Mouse (Mus musculus): ENCODE data around the gene Hdac1.

The Hdac1 gene

DNA sequence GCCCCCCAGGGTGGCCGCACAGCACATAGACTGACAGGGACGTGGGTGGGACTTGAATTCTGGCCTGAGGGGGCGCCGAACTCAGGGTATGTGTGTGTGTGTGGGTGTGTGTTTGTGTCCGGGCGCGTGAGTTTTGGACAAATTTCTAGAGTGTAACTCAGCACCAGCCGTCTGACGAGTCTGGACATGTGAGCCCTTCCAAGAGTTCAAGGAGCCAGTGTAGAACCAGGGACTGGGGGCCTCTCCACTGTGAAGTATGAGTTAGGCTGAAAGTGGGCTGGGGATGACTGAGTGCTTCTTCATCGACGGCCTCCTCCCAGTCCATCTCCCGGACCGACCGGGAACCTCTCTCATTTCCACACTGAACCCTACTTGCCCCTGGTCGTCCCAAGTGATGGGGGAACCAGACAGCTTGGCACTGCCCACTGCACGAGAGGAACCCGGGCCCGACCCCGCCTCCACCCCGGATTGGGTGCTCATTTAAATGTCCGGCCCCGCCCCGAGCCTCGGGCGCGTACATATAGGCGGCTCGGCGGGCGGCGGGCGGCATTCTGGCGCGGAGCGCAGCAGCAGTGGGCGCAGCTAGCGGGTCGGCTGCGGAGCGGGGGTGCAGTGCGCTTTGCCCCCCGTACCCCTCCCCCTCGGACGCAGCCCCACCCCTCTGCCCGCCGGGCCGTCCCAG lies 29.3 kb downstream of the Hdac1 start, which contains the start of gene Marcksl1:
Gene Marcksl1 (plus strand): TSS at position 496 of the 682 bp plus-strand sequence.
- peak; percentile 87 to 93 for DNase-seq (ENCODE audit: inconsistent age in 2 of 2, low spot score in 1 of 2)

DNA sequence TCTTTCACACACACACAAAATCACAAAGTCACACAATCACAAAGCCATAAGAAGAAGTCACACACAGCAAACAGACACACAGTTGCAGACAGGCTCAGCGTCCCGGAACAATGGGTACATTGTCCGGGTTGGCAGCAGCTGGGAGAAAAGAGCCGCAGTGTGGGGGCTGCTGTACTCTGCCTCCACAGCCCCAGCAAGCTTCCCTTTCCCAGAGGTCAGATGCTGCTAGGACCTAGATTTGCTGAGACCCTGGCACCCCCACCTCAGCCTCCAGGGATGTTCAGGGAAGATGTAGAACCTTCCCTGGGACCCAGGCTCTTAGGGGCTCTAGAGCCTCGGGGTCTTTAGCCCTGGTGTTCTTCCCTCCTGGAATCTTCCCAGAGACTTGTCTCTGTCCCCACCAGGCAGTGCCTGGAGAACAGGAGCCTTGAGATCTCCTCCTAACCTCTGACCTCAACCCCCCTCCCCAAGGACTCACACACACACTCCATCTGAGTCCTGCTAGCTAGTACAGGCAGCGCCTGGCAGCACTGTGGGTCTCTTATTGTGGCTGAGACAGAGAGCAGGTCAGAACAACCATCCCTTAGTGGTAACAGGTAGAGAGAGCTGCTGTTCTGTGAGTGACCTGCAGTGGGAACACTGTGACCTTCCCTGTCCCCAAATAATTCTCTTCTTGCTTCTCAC lies 31.0 kb downstream of the Hdac1 start:
- DNase-seq (ENCODE audit: inconsistent age in 2 of 2, low spot score in 1 of 2), result no peak

DNA sequence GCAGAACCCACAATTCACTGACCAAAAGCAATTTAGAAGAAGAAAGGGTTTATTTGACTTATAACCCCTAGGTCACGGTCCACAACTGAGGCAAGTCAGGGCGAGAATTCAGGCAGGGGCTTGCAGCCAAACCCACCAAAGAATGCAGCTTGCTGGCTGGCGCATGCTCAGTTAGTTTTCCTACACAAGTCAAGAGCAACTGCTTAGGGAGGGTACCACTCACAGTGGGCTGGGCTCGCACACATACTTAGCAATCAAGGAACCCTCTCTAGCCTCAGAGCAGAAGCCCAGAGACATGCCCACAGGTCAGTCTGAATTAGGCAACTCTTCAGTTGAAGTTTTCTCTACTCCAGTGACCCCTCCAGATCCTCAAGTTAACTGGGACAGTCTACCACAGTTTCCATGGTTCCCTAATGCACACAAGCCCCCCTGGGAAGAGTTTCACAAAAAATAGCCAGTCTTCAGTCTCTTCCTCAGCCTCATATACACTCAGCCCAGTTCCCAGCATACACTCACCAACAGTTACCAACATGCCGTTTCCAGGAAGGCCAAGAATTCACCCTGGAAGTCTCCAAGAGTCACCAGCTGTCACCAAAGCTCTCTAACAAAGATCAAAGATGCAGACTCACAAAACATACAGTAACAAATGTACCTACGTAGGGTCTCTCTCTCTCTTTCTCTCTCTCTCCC lies 31.6 kb downstream of the Hdac1 start:
- DNase-seq (ENCODE audit: inconsistent age in 2 of 2, low spot score in 1 of 2), result peak in 1 of 2 experiments; percentile 28

DNA sequence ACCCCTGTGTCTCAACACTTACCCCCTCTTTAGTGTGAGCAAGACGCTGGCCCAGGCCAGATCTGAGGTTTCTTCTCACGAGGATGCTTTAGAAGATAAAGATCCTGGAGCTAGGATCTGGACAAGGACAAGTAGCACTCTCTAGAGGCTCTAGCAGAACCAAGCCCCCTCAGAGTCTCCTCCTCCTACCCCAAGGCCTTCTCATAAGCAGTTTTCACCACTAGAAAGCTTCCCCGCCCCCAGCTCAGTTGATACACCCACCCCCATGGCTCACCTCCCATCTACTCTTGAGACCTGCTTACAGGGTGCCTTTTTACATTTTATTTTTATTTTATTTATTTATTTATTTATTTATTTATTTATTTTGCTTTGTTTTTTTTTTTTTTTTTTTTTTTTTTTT lies 32.9 kb downstream of the Hdac1 start:
- no peak for DNase-seq (ENCODE audit: inconsistent age in 2 of 2, low spot score in 1 of 2)

DNA sequence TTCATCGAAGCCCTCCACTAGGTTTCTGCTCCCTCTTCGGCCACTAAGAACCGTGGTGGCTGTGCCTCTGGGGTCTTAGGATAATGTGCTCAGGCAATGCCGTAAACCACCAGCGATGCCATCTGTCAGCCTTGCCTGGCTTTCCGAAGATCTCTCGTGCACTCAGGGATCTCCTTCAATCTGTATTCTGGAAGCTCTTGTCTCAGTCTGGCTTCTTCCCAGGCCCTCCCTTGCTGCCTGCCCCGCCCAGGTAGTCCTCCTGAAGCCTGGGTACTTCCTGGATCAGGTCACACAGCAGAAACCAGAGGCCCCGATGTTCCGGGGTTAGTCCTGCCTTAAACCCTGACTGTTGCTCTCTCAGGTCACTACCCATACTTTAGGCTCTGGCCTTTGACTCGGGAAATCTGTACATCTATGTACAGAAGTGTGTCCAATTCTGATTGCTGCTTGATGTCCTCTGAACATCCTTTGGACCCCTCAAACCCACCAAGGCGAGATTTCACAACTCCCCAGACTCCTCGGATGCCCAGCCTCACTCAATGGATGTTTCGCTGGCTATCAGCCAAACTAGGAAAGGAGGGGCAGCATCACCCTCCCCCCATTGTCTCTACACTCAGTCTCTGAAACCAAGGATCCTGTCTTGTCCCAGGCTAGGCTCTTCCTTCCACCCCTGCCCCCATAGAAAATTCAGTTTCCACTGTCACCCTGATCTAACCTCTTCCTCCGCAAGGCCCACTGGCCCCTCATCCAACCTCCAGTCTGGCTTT lies 33.5 kb downstream of the Hdac1 start:
- no peak for DNase-seq (ENCODE audit: inconsistent age in 2 of 2, low spot score in 1 of 2)

DNA sequence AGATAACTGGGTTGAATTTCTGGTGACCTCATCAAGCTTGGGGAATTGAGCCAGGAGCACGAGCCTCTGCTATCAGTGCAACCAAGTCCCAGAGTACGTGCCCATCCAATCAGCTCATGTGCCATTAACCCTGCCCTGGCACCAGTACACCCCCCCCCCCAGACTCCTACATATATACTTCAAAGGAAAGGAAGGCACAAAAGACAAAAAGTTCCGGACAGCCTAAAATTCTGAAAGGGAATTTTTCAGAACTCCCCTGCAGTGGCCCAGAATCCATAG lies 34.3 kb downstream of the Hdac1 start:
- DNase-seq (ENCODE audit: inconsistent age in 2 of 2, low spot score in 1 of 2), result peak in 1 of 2 experiments; percentile 62

DNA sequence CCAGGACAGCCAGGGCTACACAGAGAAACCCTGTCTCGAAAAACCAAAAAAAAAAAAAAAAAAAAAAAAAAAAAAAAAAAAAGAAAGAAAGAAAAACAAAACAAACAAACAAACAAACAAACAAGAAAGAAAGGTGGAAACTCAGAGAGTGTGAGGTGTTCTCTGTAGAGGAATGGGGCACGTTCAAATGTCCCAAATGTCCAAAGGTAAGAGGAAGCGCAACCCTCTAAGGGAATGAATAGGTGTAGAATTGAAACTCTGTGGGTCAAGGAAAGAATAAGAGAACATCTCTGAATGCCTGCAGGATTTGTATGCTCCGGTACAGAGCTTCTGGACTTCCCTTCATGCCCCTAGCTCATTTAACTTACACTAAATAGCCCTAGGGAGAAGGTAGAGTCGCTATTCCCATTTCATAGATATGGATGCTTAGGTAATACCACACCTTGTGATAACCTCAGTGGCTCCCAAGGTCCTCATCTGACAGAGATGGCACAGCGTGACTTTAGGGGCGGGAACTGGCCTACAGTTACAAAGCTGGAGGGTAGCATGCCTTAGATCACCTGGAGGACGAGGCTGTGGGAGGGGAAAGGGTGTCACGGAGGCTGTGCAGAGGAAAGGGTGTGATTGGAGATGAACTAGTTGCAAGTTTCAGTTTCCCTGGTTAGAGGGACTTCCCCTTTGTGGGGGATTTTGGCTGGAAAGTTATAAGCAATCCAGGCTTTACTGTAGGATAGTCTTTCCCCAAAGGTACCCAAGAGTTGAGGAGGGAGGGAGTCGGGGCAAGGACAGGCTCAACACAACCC lies 34.9 kb downstream of the Hdac1 start:
- peak in 1 of 2 experiments; percentile 76 for DNase-seq (ENCODE audit: inconsistent age in 2 of 2, low spot score in 1 of 2)

DNA sequence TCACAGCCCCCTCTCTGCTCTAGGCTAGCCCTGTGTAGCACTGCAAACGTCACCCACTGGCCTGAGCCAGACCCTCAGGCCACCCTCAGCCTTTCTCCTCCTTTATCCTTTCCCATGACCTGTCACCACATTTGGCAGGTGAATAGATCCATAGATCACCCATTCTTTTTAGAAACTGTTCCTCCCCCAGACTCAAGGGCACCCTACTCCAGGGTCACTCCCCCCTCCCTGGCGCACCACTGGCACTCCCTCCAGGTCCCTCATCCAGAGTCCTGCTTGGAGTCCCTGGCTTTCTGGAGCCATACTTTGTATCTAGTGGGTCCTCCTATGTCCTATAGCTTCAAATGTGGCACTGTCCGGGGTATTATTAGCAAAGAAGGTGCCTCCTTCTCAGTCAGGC lies 37.0 kb downstream of the Hdac1 start:
- DNase-seq (ENCODE audit: inconsistent age in 2 of 2, low spot score in 1 of 2), result peak; percentile 37 to 79

DNA sequence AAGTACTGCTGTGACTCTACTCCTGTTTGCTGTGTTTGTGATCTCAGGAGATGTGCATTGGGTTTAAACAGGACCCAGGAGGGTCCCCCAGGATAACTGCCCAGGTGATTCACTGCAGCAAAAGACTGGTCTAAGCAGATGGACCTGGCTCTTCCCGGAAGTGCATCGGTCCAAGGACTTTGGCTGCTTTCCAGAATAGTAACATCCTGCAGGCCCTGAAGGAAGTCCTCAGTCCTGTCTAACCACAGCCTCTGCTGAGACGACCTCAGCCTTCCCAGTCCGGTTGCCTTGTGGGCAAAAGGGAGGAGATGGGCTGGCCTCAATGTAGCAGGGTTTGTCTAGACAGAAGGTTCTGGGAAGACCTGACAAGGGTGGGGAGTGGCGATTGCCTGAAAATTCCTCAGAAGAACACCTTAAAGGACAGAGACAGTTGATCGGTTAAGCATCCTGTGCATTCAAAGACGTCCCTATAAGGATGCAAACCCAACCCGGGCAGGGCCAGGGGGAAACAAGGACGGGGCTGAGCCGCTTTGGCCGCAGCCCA lies 39.5 kb downstream of the Hdac1 start:
- DNase-seq (ENCODE audit: inconsistent age in 2 of 2, low spot score in 1 of 2), result peak in 1 of 2 experiments; percentile 54

DNA sequence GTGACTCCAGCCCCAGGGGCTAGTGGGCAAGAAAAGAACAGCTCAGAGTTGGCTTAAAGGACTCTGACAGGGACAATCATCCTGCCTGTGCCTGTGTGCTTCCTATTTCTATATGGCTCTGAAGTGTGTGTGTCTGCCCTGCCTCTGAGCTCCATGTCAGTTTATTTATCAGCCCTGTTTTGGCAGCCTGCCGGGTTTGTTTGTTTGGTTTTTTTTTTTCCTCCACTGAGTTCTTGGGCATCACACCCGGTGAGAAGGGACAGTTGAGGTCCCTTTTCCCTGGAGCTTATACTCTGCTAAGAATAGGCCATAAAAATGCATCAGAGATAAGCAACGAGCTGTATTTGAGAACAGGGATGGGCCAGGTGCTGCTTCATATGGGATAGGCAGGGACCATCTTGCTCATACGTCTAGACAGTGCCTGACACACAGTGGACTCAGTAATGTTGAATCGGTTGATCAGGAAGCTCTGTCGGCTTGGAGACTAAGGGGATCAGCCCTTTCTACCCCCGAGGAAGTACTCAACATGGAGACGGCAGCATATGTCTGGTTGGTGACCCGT lies 40.1 kb downstream of the Hdac1 start:
- DNase-seq (ENCODE audit: inconsistent age in 2 of 2, low spot score in 1 of 2), result no peak

DNA sequence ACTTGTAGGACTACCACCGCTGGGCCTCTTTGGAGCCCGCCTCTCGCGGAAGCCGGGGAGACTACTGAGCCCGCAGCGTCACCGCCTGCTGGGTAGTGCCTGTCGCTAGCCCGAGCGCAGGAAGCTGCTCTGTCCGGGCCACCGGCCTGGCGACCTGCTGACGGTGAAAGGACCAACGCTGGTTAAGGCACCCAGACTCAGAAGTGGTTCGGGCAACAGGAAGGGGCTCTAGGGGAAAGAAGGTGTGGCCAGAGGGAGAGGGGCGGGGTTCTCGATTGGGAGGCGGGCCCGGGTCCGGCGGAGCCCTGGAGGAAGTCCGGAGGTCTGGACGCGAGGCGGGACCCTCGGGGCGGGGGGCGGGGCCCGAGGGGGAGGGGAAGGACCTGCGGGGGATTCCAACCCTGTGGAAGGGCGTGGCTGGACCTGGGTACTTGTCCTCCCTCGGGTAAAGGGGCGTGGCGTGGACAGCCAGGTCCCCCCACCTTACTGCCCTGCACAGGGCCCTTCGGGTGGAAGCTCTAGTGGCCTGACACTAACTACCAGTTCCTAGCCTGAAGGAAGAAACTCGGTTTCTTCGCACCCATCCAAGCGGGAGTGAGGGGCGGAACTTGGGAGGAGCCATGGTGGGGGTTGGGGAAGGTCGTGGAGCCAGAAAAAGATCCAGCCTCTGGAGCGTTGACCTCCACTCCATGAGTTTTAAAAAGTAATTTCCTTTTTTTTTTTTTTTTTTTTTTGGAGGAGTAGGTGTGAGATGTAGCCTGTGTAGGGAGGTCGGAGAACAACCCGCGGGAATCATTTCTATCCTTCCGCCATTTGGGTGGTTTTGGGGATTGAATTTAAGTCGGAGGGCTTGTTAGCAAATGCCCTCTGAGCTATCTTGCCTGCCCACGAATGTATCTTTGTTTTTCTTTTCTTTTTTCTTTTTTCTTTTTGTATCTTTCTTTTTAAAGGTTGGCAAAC lies 41.6 kb downstream of the Hdac1 start:
- peak; percentile 93 to 97 for DNase-seq (ENCODE audit: inconsistent age in 2 of 2, low spot score in 1 of 2)

DNA sequence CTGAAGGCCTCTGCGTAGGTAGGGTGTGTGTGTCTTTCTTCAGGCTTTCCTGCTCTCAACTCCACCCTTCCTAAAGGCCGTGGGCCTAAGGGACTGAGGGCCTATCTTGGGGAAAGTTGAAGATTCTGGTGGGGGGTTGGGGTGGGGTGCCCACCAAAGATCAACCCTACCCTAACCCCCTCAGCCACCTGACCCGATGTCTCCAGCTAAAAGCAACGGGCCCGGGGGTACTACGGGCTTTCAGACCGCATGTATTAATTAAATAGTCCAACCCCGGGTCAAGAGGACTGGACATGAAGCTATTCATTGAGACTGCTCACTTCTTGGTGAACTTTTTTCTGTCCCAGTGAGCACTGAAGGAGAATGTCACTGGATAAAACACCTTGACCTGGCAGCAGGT lies 42.5 kb downstream of the Hdac1 start:
- DNase-seq (ENCODE audit: inconsistent age in 2 of 2, low spot score in 1 of 2), result peak in 1 of 2 experiments; percentile 29

DNA sequence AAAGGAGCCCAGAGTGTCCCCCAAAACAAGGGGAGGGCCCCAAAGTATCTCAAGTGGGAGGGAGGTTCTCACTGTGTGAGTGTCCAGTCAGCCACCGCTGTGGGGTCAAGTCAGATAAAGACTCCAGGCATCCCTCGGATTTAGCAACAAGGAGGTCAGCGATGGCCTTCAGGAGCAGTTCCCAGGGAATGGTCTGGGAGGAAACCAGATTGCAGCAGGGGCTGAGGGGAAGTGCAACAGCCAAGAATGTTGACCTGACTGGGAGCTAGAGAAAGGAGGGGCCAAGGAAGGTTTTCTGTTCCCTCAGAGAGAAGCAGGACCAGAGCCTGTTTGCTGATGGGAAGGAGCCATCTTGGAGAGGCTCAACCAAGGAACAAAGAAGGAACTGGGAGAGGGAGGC lies 43.6 kb downstream of the Hdac1 start:
- DNase-seq (ENCODE audit: inconsistent age in 2 of 2, low spot score in 1 of 2), result no peak

DNA sequence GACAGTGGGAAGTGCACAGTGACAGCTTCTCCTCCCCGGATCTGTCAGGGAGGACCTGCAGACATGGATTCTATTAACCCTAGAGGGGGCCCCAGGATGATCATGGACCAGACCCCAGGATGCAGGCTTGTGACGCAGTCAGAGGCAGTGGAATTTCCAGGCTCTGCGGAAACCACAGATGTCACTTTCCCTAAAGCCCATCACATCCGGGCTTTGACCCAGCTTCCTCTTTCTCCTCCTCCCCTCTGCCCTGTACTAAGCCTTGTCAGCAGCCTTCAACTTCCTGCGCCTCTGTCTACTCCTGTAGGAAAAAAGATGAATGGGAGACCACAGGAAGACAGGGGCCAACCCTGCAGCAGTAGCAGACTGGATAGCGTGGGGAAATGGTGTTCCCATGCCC lies 45.9 kb downstream of the Hdac1 start:
- peak; percentile 57 to 73 for DNase-seq (ENCODE audit: inconsistent age in 2 of 2, low spot score in 1 of 2)

DNA sequence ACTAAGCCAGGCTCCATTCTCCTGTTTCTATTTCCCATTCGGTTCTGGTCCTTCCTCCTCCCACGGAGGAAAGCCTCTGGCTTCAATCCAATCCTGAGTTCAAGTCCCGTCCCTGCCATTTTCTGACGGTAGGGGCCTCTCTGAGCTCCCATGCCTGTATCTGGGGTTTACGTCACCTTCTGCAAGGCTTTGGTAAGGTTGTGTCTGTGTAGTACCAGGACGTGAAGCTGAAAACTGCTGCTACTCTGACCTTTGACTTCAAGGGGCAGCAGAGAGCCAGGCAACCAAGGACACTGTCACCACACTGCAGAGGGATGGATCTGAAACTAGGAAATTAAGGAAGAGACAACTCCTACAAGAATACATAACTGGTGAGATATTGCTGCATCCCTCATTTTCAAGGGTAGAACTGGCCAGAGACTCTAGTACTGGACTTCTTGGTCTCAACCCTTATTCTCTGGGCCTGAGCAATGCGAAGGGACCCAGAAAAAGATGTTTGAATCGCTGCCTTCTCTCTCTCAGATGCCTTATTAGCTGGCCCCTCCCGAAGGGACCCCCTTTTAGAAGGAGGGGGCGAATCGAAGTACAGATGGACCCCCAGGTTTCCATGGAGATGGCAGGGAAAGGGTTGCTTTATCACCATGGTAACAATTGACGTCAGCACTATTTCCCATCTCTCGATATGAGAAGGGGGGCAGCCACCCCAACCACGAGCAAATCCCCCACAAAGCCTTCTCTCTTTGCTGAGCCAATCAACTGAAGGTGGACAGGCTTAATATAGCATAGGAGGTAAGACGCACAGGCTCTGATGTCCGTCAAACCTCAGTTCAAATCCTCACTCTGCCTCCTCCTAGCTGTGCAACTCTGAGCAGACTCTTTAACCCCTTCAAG lies 46.6 kb downstream of the Hdac1 start:
- DNase-seq (ENCODE audit: inconsistent age in 2 of 2, low spot score in 1 of 2), result peak in 1 of 2 experiments; percentile 61

DNA sequence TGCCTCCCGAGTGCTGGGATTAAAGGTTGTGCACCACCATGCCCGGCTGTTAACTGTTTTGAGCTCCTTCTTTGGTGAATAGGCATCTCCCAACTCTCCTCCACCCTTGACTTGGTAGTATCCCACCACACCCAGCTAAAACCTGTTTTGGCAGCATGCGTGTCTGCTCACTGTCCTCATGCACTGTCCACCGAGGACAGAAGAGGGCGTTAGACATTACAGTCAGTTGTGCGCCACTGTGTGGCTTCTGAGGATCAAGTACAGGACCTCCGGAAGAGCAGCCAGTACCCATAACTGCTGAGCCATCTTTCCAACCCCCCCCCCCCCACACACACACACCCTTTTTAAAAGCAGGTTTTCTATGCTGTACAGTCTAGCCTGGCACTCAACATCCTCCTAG lies 47.8 kb downstream of the Hdac1 start:
- DNase-seq (ENCODE audit: inconsistent age in 2 of 2, low spot score in 1 of 2), result no peak

DNA sequence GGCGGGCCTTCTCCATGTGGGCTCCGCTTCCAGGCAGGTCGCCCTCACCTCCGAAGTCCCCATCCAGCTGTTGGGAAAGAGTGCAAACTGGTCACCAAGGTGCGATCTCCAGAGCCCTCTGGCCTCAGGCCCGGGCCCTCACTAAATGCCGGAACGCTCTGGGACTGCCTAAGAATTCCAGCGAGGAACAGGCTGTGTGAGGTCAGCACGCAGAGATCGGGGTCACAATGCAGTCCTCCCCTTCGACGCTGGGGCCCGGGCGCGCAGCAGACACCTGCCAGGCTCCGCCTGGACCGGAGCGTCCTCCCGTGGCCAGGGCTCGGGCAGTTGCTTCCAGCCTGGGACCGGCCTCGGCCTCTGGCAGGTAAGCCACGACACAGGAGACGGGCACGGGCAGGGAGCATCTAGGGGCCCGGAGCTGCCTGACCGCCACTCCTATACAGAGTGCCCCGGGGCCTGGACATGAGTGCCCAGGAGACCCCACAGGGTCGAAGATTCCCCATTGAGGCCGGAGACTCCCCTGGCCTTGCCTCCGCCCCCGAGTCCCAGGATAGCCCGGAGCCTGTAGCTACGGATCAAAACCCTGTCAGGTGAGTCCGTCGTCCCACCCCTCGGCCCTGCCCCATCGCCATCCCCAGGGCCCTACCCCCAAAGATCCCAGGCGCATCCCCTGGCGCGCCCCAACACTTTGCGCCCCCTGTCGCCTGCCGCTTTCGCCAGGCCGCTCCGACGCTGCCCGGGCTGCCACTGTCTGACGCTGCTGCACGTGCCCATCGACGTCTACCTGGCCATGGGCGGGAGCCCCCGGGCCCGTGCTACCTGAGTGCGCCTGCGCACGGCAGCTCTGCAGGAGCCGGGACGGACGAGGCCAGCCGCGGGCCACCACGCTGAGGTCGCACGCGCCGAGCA lies 51.3 kb downstream of the Hdac1 start, which contains the start of the genes Tssk3 and Fam229a:
Gene Tssk3 (minus strand): TSS at position 51 of the 909 bp plus-strand sequence.
Gene Fam229a (plus strand): TSS at position 219 of the 909 bp plus-strand sequence.
- peak; percentile 47 to 64 for DNase-seq (ENCODE audit: inconsistent age in 2 of 2, low spot score in 1 of 2)
